Comparison of ENCODE assay signal across 10 mouse cellular contexts in genomic region chr13:46975031-46975551, GRCm38 (mm10). TPM values are rescaled to one million over a fixed set of nuclear protein-coding genes. Genes with fewer than 3 reads are reported as not detected.
DNase-seq lines count a peak whose midpoint lies in the region; ATAC-seq lines count a peak whose summit lies in the region.
"Had no signal": no experiment of that assay in that cellular context is flagged by ENCODE, and none has a peak within 500 bp of the region (broad histone marks: within the 10 kb centered on the region; RNA-seq: fewer than 3 reads in every experiment).

No protein-coding gene starts in this region.

- no peak overlapping the region for H3K9ac ChIP-seq in lung, embryonic 16.5 days (ENCODE audit: low read length)
- no peak overlapping the region for H3K9ac ChIP-seq in embryonic facial prominence, embryonic 15.5 days
- no peak overlapping the region for H3K9ac ChIP-seq in liver, embryonic 11.5 days (ENCODE audit: low read depth, low read length)

- peaks cover 19% of the 10 kb centered on the region for H3K4me1 ChIP-seq in lung, embryonic 16.5 days (replicated peaks; ENCODE audit: control insufficient read depth, insufficient read depth, low read length)
- H3K4me1 ChIP-seq in embryonic facial prominence, embryonic 15.5 days = no peaks in the 10 kb centered on the region
- H3K4me1 ChIP-seq in liver, embryonic 11.5 days (replicated peaks; ENCODE audit: control insufficient read depth, insufficient read depth, low read length) = peaks cover 3% of the 10 kb centered on the region

- H3K27ac ChIP-seq in lung, embryonic 16.5 days (ENCODE audit: low read length) = peak overlapping the region; percentile 36; the same call in 1 of the 2 replicates
- H3K27ac ChIP-seq in embryonic facial prominence, embryonic 15.5 days (replicated peaks) = no peak overlapping the region
- H3K27ac ChIP-seq in liver, embryonic 11.5 days (ENCODE audit: low read depth, low read length) = no peak overlapping the region

- peak; percentile 36; the same call in 1 of the 2 replicates for ATAC-seq in lung, embryonic 16.5 days (ENCODE audit: low read depth)
- ATAC-seq in embryonic facial prominence, embryonic 15.5 days (ENCODE audit: insufficient number of reproducible peaks, low FRiP score, low TSS enrichment, low read depth) = peak; percentile 51; the same call in 1 of the 2 replicates
- no peak for ATAC-seq in liver, embryonic 11.5 days (replicated peaks; ENCODE audit: low FRiP score)
- no peak for ATAC-seq in inflammation-experienced regulatory T-cells, adult 6 months

- no peak for DNase-seq in lung, postnatal 14 days
- no peak for DNase-seq in liver, embryonic 11.5 days (ENCODE audit: low spot score)
- peak; percentile 62 for DNase-seq in retina, embryonic 14.5 days (ENCODE audit: low spot score)
- no peak for DNase-seq in frontal cortex, postnatal 14 days (ENCODE audit: low spot score in 2 of 2)
- DNase-seq in right cerebral cortex, adult 18-20 months = no peak
- DNase-seq: lung, adult 2 months; thymus, postnatal 36 days had no signal

- no peaks in the 10 kb centered on the region for H3K9me3 ChIP-seq in lung, embryonic 16.5 days (ENCODE audit: control insufficient read depth, low read length)
- H3K9me3 ChIP-seq in embryonic facial prominence, embryonic 15.5 days (replicated peaks) = no peaks in the 10 kb centered on the region
- H3K9me3 ChIP-seq in liver, embryonic 11.5 days (ENCODE audit: control insufficient read depth, low read length) = no peaks in the 10 kb centered on the region

- H3K4me3 ChIP-seq in lung, embryonic 16.5 days (ENCODE audit: low read length) = 0 out of 2 replicates have a peak overlapping the region, but pooled peaks have one; percentile 3
- no peak overlapping the region for H3K4me3 ChIP-seq in embryonic facial prominence, embryonic 15.5 days (replicated peaks)
- no peak overlapping the region for H3K4me3 ChIP-seq in liver, embryonic 11.5 days (ENCODE audit: low read depth, low read length)

- H3K27me3 ChIP-seq in lung, embryonic 16.5 days (ENCODE audit: control insufficient read depth, insufficient read depth, low read depth, low read length) = no peaks in the 10 kb centered on the region
- H3K27me3 ChIP-seq in embryonic facial prominence, embryonic 15.5 days = no peaks in the 10 kb centered on the region
- H3K27me3 ChIP-seq in liver, embryonic 11.5 days (replicated peaks; ENCODE audit: control insufficient read depth, insufficient read depth, low read length) = no peaks in the 10 kb centered on the region

- no peaks in the 10 kb centered on the region for H3K36me3 ChIP-seq in lung, embryonic 16.5 days (ENCODE audit: control insufficient read depth, insufficient read depth, low read length)
- H3K36me3 ChIP-seq in embryonic facial prominence, embryonic 15.5 days = no peaks in the 10 kb centered on the region
- H3K36me3 ChIP-seq in liver, embryonic 11.5 days (ENCODE audit: control insufficient read depth, insufficient read depth, low read length) = no peaks in the 10 kb centered on the region

- peak overlapping the region; percentile 37 for H3K4me2 ChIP-seq in lung, embryonic 16.5 days (ENCODE audit: low read depth, low read length)
- peak overlapping the region; percentile 3; the same call in 1 of the 2 replicates for H3K4me2 ChIP-seq in embryonic facial prominence, embryonic 15.5 days (replicated peaks)
- peak overlapping the region; percentile 35 for H3K4me2 ChIP-seq in liver, embryonic 11.5 days

- 36% methylated on average over 14 of the region's 14 CpGs for whole genome bisulfite sequencing in lung, embryonic 16.5 days
- WGBS in embryonic facial prominence, embryonic 15.5 days = 33% methylated on average over 14 of the region's 14 CpGs
- WGBS in liver, embryonic 11.5 days = 58% methylated on average over 14 of the region's 14 CpGs

RNA-seq across cellular contexts. Expression of gene Nhlrc1, which starts 39.6 kb away (rescaled TPM):
- 2.6 and 2.8 TPM in 2 replicates for polyA plus RNA-seq in lung, embryonic 16.5 days (2015; fragmentation: Nextera tagmentation; extraction: Ambion mirVana)
- 5.9 TPM in 2 replicates for polyA plus RNA-seq in embryonic facial prominence, embryonic 15.5 days (2015; fragmentation: Nextera tagmentation; extraction: Ambion mirVana)
- 1.6 and 2.0 TPM in 2 replicates for polyA plus RNA-seq in liver, embryonic 11.5 days (2014; fragmentation: Nextera tagmentation; extraction: Ambion mirVana)
- polyA plus RNA-seq in inflammation-experienced regulatory T-cells, adult 6 months (2017; shearing (Covaris generic)) = under 1 TPM in 2 of 3 experiments, not detected in 1; 0.67 to 0.74 TPM

RNA-seq across cellular contexts. Expression of gene Kif13a, which starts 45.4 kb away (rescaled TPM):
- polyA plus RNA-seq in lung, embryonic 16.5 days (2015; fragmentation: Nextera tagmentation; extraction: Ambion mirVana) = 11.7 and 12.6 TPM in 2 replicates
- 21.0 and 26.7 TPM in 2 replicates for polyA plus RNA-seq in embryonic facial prominence, embryonic 15.5 days (2015; fragmentation: Nextera tagmentation; extraction: Ambion mirVana)
- 9.3 and 13.8 TPM in 2 replicates for polyA plus RNA-seq in liver, embryonic 11.5 days (2014; fragmentation: Nextera tagmentation; extraction: Ambion mirVana)
- polyA plus RNA-seq in inflammation-experienced regulatory T-cells, adult 6 months (2017; shearing (Covaris generic)) = 1 to 10 TPM; 4.1 to 9.6 (median 6.5) TPM

Comparison
In these comparisons a context has a peak if more than half of its experiments do, and no peak if none do; other contexts are left out.
1. ATAC-seq: peak in lung, embryonic 16.5 days (single experiment) and embryonic facial prominence, embryonic 15.5 days (single experiment); none in liver, embryonic 11.5 days (single experiment) and inflammation-experienced regulatory T-cells, adult 6 months (single experiment).
2. Peak in every context shown above with its lines, with median percentiles within 50 percentile points of each other: H3K4me2 ChIP-seq.